Mouse (Mus musculus): ENCODE results near the gene Fam104a.
A peak's percentile ranks its signal among the peaks of the same experiment; 100 is the strongest.

The Fam104a gene

DNA sequence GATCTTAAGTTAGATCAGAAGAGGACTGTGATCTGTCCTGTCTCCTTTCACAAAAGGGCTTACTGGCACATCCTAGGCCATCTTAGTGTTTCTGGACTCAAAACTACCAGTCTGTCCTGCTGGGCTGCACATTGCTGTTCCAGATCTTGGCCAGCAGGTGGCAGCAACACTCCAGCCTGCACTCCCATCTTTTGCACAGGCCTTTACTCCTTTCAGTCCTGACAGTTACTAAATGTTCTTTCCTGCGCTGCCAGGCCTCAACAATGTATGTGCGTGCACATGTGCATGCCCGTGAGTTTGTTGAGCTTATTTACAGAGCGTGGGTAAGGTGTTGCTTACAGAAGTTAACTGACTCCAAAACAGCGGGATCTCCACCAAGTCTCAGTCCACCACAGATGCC, 19.8 kb upstream of the Fam104a start:
- DNase-seq (ENCODE audit: low read depth), result peak; percentile 47

DNA sequence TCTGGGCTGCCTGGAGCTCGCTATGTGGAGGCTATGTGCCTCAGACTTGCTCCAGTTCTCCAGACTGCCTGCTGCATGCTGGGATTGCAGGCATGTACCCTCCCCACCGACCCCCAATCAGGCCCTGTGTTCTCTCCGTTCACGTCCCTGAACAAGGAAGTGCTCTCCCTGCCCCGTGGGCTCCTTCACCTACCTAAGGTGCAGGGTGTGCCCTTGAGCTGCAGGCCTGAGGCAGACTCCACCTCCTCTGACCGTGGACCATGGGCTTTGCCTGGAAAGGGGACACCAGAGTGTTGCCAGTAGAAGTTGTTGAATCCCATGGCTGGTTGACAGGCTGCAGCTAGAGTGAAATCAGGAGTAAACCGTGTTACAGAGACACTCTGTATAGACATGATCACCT, 15.7 kb upstream of the Fam104a start:
- no peak for DNase-seq (ENCODE audit: low read depth)

- DNase-seq (ENCODE audit: low read depth), result no peak
Observed at GRCm38 (mm10) chr11:113698013-113698545, 14.1 kb upstream of the Fam104a start.

DNA sequence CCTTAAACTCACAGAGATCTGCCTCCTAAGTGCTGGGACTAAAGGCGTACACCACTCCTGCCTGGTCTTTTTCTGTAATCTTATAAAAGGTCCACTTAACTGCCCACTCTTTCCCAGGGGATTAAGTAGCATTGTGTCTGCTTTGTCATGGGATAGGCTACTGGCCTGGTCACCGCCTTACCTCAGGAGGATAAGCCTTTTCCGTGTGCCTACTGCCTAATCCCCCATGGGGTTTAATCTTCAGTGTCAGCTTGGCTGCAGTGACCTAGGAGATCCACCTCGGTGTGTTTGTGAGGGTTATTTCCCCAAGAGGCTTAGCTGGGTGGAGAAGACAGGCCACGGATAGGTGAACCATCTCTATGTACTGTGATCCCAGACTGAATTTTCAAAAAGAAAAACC, 13.6 kb upstream of the Fam104a start:
- no peak for DNase-seq (ENCODE audit: low read depth)

GRCm38 (mm10) chr11:113691851-113692250, 7.9 kb upstream of the Fam104a start:
- no peak for DNase-seq (ENCODE audit: low read depth)

DNA sequence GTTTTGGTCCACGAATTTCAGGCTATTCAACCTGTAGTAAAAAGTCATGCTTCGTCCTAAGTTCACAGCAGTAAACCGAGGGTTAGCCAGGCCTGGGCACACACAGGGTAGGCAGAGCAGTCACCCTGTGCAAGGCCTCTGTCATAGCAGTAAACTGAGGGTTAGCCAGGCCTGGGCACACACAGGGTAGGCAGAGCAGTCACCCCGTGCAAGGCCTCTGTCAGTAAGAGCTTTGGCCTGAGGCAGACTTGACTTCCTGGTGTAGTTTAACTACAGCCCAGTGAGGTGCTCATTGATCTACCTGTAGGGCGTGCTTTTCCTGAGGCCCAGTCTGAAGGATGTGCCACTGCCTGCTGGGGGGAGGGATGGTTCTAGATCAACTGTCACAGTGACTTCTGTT, 7.4 kb upstream of the Fam104a start:
- no peak for DNase-seq (ENCODE audit: low read depth)

DNA sequence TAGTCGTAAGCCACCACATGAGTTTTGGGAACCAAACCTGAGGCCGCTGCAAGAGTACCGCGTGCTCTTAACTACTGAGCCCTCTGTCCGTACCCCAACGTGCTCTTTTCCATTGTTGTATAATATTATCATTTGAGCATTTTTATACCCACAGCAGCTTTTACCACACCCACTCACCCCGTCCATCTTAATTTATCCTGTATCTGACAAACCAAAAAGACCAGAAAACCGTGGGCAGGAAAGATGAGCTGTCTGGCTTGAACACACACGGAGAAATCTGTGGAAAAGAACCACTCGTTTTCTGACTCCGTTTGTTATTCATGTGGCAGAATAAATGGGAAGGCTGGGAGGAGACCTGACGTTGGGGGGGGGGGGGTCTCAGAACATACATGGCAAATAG, 6.6 kb upstream of the Fam104a start:
- DNase-seq (ENCODE audit: low read depth), result no peak

DNA sequence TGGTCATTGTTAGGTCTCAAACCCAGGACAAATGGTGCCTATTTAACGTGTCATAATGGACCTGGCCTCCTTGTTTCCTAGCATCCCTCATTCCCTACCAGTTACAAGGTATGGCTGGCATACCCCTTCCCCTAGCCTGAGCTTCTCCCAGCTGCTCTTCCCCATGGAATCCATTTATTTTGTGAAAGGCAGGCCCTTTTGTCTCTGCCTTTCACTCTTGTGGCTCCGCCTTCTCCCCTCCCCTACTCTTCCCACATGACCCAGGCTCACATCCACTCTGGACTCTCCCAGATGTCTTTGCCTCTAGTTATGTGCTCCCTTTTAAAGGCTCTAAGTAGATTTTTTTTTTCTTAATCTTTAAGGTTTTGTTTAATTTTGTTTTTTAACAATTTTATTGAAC, 3.1 kb upstream of the Fam104a start:
- no peak for DNase-seq (ENCODE audit: low read depth)

GRCm38 (mm10) chr11:113684707-113685426, 912 bp upstream of the Fam104a start:
- peak; percentile 36 for DNase-seq (ENCODE audit: low read depth)

- no peak for DNase-seq (ENCODE audit: low read depth)
Observed at GRCm38 (mm10) chr11:113683627-113683956, 363 bp downstream of the Fam104a start.

- DNase-seq (ENCODE audit: low read depth), result peak; percentile 30
Observed at GRCm38 (mm10) chr11:113682897-113683626, 893 bp downstream of the Fam104a start.

DNA sequence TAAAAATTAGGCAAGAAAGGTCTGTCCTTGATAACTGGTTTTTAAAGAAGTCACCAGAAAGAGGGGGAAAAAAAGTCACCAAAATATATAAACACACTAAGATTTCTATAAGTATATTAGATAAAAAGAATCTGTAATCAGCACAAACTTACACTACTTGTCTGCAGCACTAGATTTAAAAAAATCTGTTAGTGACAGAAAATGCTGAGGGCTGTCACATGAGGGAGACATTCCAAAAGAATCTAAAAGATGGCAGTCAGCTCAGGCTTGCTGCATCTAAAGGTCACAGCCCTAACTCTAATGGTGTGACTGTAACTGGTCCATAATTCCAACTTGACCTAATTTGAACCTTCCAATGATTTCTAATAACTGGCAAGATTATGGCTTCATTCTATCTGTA, 2.0 kb downstream of the Fam104a start:
- no peak for DNase-seq (ENCODE audit: low read depth)

- peak; percentile 61 for DNase-seq (ENCODE audit: low read depth)
Observed at GRCm38 (mm10) chr11:113680954-113681353, 3.0 kb downstream of the Fam104a start.

DNA sequence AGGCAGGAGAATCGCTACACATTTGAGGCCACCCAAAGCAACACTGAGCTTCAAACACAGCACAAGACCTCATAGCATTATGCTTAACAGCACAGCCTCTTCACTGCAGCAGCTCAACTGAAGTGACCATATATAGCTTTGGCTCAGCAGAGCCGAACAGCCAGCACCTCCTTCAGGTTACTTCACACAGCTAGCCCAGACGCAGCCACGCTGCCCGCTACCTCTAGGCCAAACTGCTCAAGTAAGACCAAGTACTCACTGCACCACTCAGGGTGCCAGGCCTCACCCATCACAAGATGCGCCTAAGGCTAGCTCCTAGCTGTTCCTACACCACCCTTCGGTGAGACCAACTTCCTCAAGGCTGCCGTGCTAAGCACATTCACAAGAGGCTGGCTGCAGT, 5.6 kb downstream of the Fam104a start:
- DNase-seq (ENCODE audit: low read depth), result no peak

- DNase-seq (ENCODE audit: low read depth), result no peak
Observed at GRCm38 (mm10) chr11:113677378-113677777, 6.6 kb downstream of the Fam104a start.

- DNase-seq (ENCODE audit: low read depth), result no peak
Observed at GRCm38 (mm10) chr11:113676847-113677246, 7.1 kb downstream of the Fam104a start.

GRCm38 (mm10) chr11:113674595-113674994, 9.4 kb downstream of the Fam104a start:
- no peak for DNase-seq (ENCODE audit: low read depth)

- DNase-seq (ENCODE audit: low read depth), result no peak
Observed at GRCm38 (mm10) chr11:113673614-113674013, 10.3 kb downstream of the Fam104a start.

- DNase-seq (ENCODE audit: low read depth), result no peak
Observed at GRCm38 (mm10) chr11:113669711-113670110, 14.2 kb downstream of the Fam104a start.

- DNase-seq (ENCODE audit: low read depth), result no peak
Observed at GRCm38 (mm10) chr11:113668857-113669256, 15.1 kb downstream of the Fam104a start.

DNA sequence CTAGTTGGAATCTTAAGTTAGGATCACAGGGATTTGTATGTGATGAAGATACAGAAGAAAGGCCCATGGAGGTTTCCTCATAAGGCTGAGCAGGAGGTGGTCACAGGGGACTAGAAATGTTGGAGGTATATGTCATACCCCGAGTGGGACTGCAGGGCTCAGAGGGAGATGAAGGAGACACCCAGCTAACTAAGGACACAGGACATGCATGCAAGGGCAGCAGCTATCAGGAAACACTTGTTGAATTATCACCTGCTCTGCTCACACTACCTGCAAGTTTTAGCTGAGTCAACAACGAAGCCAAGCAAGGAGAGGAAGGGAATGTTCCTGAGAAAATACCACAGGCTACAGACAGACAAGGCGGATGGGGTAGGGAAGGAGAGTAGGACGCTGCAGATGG, 16.3 kb downstream of the Fam104a start:
- DNase-seq (ENCODE audit: low read depth), result no peak

- no peak for DNase-seq (ENCODE audit: low read depth)
Observed at GRCm38 (mm10) chr11:113667122-113667521, 16.8 kb downstream of the Fam104a start.

- DNase-seq (ENCODE audit: low read depth), result no peak
Observed at GRCm38 (mm10) chr11:113666648-113667047, 17.3 kb downstream of the Fam104a start.

- no peak for DNase-seq (ENCODE audit: low read depth)
Observed at GRCm38 (mm10) chr11:113666205-113666604, 17.8 kb downstream of the Fam104a start.

Data from c-Kit-positive CD71-positive TER-119-negative erythroid progenitor cells, embryonic 14.5 days (primary cell).